Mouse (Mus musculus) embryo, embryonic 9.5 days (tissue): Measurements from ENCODE around the gene Zfyve26.
A peak's percentile ranks its signal among the peaks of the same experiment; 100 is the strongest.
"Not testable (repeated sequence)": the region's sequence is repeated elsewhere in the genome, so short reads cannot be mapped to it uniquely, and the experiment has no call there.

ENCODE experiments used
- DNase-seq: peaks from one replicate; pipeline ENCODE4 v3.0.0-alpha.2; 2017; ENCODE audit errors: extremely low spot score

Zfyve26 gene

GRCm38 (mm10) chr12:79260154-79260553 is 36.0 kb downstream of the Zfyve26 start:
- DNase-seq: no peak

DNA sequence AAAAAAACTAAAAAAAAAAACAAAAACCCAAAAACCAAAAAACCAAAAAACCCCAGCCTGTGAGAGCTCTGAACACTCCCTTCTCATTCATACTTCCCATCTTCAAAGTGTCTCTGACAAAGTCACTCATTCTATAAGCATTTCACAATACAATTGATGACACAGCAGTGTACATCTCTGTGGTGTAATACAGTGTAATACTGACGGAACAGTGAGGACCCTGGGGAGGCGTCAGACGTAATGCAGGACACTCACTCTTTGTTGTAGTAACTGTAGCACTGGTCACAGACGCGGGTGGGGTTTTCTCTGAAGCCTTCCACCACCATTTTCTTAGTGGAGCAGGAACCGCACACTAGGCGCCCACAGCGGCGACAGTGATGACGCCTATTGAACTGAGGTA is 41.1 kb downstream of the Zfyve26 start:
- DNase-seq: no peak

GRCm38 (mm10) chr12:79253294-79254053 is 42.6 kb downstream of the Zfyve26 start:
- DNase-seq: no peak

DNA sequence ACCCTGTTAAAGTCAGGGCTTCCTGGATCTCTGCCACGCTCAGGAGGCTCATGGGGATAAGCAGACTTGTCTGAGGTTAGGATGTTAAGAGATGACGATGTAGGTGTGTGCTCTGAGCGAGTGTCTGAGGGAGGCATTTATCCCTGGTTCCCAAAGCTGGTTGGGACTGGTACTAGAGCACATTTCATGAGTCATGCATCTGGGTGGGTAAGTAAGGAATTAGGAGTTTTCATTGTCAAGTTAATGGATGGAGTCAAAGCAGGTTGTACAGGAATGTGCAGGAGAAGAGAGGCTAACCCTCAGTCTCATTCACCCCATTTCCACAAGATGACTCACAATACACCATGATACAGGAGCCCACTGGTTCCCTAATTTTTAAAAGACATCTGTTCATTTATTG is 48.0 kb downstream of the Zfyve26 start:
- DNase-seq: no peak

DNA sequence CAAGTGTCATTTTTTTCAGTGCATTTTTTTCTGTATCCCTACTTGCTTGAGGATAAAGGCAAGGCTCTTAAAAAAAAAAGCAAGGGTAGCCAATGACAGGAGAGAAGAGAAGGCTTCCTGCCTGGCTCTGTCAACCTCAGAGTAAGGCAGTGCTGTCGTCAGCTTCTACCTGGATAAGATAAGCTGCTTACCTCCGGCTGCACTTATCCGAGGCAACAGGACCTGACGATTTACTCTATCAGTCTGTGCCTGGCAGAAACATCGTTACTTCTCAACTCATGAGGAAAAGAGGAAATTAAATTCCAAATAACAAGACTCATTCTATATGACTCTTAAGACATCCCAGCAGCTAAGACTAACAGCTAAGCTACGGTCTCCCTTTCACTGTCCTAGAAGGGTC is 53.2 kb downstream of the Zfyve26 start:
- no peak for DNase-seq

GRCm38 (mm10) chr12:79241985-79242384 is 54.1 kb downstream of the Zfyve26 start:
- no peak for DNase-seq

GRCm38 (mm10) chr12:79235485-79236080 is 60.5 kb downstream of the Zfyve26 start:
- peak; percentile 14 for DNase-seq

- DNase-seq: no peak
These were observed 78.6 kb downstream of the Zfyve26 start for GRCm38 (mm10) chr12:79217511-79217910.

GRCm38 (mm10) chr12:79211447-79211846 is 84.7 kb downstream of the Zfyve26 start:
- no peak for DNase-seq

DNA sequence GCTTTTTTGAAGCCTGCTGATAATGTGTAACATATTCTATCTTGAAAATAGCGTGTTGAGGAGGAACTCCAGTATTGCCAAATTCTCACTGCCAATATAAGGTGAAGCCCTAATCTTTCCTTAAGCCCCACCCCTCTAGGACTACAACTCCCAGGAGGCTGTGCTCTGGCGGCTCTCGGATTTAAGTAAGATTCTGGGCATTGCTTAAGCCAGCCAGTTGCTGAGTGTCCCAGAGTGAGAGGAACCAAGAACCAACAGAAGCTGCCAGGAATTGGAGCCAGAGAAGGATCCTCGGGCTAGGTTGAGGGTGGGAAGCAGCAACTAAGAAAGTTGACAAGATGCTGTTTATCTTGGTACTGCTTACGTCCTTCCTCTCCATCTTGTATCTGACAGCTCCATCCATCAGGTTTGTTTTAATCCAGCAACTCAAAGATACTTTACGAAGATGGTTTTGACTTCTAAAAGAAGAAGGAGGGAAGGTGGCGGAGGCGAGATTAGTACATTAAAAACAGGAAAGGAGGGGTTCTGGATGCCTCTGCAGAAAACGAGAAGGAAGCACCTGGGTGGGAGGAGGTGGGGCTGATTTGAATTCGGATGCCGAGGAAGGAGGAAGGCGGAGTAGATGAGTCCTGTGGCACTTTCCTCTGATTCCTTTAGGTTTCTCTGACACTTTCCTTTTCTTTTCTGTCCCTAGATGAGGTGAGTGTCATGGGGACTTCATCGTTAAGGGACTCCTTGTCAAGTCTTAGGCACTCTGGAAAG is 87.2 kb downstream of the Zfyve26 start, which contains the start of gene Rdh12:
Rdh12 (plus strand) TSS at position 212 of the 762 bp plus-strand sequence.
- DNase-seq: peak; percentile 33

GRCm38 (mm10) chr12:79201882-79202281 is 94.2 kb downstream of the Zfyve26 start:
- no peak for DNase-seq

GRCm38 (mm10) chr12:79197105-79197504 is 99.0 kb downstream of the Zfyve26 start:
- no peak for DNase-seq

GRCm38 (mm10) chr12:79193441-79193840 is 102.7 kb downstream of the Zfyve26 start:
- DNase-seq: peak; percentile 63

GRCm38 (mm10) chr12:79192193-79192592 is 103.9 kb downstream of the Zfyve26 start, which contains the start of gene Rdh11:
Gene Rdh11 (minus strand): TSS chr12:79192293.
- DNase-seq: no peak

- peak; percentile 82 for DNase-seq
These were observed 104.4 kb downstream of the Zfyve26 start for GRCm38 (mm10) chr12:79191701-79192100.

DNA sequence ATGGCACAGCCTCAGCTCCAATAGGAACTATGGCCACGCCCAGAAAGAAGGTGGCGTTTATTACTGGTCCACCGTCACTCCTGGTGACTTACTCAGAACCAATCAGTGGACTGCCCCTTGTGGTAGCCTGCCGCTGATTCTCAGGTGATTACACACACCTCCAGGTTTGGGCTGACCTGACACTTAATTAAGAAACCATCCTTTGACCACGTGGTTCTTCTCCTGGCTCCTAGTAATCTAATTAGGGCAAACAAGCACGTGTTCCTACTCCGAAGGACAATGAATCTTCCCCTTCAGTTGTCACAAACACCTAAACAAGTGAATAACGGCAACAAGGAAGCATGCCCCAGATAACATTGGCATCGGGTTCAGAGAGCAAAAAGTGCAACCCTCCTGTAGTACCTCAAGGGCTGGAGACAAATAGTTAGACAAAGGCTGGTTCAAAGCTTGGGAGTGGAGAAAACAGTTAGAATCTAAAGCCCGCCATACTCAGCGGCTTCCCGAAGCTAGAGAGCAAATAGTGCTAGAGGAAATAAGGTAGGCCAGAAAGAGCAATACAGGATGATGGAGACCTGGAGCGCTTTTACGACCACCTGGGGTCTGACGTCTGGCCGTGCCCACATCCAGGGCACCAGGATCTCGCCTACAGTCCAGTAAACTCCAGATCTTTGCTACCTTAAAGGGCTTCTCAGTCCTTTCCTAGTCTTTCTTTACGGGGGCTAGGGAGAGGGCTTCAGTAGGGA is 105.0 kb downstream of the Zfyve26 start:
- peak; percentile 74 for DNase-seq

DNA sequence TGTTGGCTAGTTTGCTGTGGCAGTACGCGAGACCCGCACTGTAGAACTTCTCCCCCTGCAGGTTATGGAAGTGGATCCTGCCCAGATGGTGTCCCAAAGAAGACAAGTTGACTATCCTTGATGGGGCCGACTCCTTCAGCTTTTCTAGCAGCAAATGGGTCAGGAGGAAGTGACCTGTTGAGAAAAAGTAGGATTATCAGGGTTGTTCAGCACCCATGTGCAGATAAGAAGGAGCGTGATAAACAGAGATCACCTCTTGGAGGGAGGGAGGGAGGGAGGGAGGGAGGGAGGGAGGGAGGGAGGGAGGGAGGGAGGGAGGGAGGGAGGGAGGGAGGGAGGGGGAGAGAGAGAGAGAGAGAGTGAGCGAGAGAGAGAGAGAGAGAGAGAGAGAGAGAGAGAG is 110.9 kb downstream of the Zfyve26 start:
- not testable (repeated sequence) for DNase-seq
